Mouse (Mus musculus): Measurements from ENCODE around the gene Col8a1. TPM values are rescaled to one million over a fixed set of nuclear protein-coding genes. Genes with fewer than 3 reads are reported as not detected.
A peak's percentile ranks its signal among the peaks of the same experiment; 100 is the strongest.

Col8a1 gene
- total RNA-seq, 2 experiments from 2014 or later, result 0.53 to 1.3 TPM

- DNase-seq (ENCODE audit: low spot score in 2 of 2), result no peak
Observed at GRCm38 (mm10) chr16:57685790-57686399, 68.6 kb downstream of the Col8a1 start.

DNA sequence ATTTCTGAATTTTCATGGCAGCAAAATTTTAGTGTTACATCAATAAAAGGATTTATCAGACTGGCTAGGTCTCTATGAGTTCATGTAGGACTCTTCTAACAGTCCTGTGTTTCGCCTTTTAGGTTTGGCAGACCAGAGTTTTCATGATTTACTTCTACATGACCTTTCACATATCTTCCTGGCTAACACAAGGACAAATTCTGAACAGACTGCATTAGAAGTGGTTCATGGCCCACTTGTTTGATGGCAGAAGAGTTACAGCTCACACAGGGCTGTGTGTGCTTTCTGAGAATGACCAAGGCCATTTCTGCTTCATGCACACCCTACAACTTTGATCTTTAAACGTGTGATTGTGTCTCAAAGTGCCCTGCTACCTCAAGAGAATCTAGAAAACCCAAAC lies 82.3 kb downstream of the Col8a1 start:
- DNase-seq (ENCODE audit: low spot score in 2 of 2), result no peak

DNA sequence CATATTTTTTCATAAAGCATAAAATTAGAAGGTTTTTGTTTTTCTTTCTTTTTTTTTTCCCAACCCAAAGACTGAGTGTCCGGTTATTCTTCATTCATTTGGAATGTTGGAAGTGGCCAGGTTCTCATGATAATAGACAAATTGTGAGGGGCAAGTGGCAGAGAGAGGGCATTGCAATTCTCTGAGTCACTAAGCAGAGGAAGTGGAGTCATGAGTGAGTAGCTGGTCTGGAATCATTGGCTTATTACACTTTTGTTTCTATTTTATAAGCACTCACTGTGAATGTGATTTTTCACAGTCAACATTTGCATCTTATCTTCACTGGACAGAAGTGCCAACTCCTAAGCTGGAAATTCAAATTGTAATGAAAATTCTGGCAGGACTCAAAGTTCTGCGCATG lies 82.9 kb downstream of the Col8a1 start:
- DNase-seq (ENCODE audit: low spot score in 2 of 2), result no peak

DNA sequence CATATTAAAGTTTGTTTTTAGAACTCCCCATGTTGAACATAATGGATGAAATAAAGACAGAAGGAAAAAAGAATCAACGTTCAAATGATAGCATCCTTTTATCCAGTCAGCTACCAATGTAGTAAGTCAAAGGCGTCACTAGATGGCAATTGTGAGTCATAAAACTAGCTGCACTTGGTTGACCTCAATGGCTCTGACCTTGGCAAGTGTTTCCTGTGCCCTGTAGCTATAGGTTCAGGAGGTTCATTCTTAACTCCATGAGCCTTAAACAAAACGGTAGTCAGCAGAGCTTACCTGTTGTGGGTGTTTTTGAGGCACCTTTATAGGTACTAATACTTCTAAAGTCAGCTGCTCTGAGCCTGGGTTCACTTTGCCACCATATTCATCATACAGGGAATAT lies 85.2 kb downstream of the Col8a1 start:
- peak in 1 of 2 experiments; percentile 24 for DNase-seq (ENCODE audit: low spot score in 2 of 2)

- no peak for DNase-seq (ENCODE audit: low spot score in 2 of 2)
Observed at GRCm38 (mm10) chr16:57662661-57663060, 91.9 kb downstream of the Col8a1 start.

GRCm38 (mm10) chr16:57649888-57650287 lies 104.6 kb downstream of the Col8a1 start:
- no peak for DNase-seq (ENCODE audit: low spot score in 2 of 2)

- no peak for DNase-seq (ENCODE audit: low spot score in 2 of 2)
Observed at GRCm38 (mm10) chr16:57641346-57641885, 113.1 kb downstream of the Col8a1 start.

- DNase-seq (ENCODE audit: low spot score in 2 of 2), result no peak
Observed at GRCm38 (mm10) chr16:57634766-57635165, 119.8 kb downstream of the Col8a1 start.

GRCm38 (mm10) chr16:57634191-57634590 lies 120.3 kb downstream of the Col8a1 start:
- DNase-seq (ENCODE audit: low spot score in 2 of 2), result peak; percentile 55 to 86

DNA sequence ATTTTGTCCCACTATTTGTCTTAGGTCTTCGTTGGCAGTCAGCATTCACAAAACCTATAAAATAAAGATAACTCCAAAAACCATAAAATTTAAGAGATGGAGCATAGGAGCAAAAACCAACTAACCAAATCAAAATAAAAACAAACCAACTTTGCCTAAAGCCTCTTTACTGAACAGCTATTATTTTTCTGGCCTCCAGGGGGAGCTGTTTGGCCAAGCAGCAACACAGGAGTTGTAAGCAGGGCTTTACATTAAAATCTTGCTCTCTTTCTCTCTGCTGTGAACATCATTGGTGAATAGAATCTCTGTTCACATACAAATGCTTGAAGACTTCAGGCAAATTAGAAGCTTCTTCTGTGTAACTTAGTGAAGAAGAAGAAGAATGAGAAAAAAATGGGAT lies 142.8 kb downstream of the Col8a1 start:
- DNase-seq (ENCODE audit: low spot score in 2 of 2), result peak in 1 of 2 experiments; percentile 53

GRCm38 (mm10) chr16:57606444-57607227 lies 147.9 kb downstream of the Col8a1 start, which contains the start of gene Cmss1:
Gene Cmss1, minus strand, starts transcription at chr16:57606864.
- DNase-seq (ENCODE audit: low spot score in 2 of 2), result peak; percentile 73 to 84

GRCm38 (mm10) chr16:57601031-57601430 lies 153.5 kb downstream of the Col8a1 start:
- DNase-seq (ENCODE audit: low spot score in 2 of 2), result no peak

DNA sequence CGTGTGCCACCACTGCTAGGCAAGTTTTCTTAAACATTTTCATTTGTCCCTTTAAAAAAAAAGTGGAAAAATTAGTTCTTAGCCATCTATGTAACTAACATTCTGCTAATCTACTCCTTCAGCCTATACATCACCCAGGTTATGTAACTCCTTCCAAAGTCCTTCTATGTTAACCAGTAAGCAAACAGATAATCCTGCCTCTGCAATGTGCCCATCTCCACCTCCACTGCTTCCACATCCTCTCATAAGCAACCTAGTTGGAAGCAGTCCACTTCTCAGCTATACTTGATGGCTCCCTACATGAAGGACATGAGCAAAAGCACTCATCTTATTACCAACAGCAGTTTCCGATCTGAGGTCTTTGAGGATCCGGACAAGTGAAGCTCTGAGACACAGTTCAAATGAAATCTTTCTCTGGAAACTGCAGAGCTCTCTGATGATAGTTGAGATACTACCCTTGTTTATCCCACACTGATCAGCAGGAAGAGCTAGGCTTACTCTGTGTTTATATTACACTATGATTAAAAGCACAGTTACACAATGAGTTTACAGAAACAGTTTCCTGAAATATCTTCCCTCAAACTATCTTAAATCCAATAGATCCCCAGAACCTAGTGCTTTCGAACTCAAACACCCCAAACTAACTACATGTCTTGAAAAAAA lies 157.1 kb downstream of the Col8a1 start:
- DNase-seq (ENCODE audit: low spot score in 2 of 2), result no peak

GRCm38 (mm10) chr16:57593422-57594157 lies 160.9 kb downstream of the Col8a1 start:
- peak; percentile 4 to 67 for DNase-seq (ENCODE audit: low spot score in 2 of 2)

GRCm38 (mm10) chr16:57585201-57585600 lies 169.3 kb downstream of the Col8a1 start:
- no peak for DNase-seq (ENCODE audit: low spot score in 2 of 2)

GRCm38 (mm10) chr16:57582008-57582407 lies 172.5 kb downstream of the Col8a1 start:
- DNase-seq (ENCODE audit: low spot score in 2 of 2), result no peak

DNA sequence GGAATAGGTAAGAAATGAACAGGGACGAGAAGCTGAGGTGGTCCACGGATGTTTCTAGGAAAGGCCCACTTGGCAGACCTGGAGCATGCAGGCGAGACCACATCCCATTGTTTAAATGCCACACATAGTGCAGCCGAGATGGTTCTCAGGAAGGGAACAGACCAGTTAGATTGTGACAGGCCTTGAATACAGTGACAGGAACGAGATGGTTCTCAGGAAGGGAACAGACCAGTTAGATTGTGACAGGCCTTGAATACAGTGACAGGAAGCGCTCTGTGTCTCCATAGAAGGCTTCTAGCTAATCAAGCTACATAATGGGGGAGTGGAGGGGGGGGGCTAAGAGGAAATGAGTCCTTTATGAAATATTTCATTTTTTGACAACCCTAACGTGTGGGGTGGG lies 174.5 kb downstream of the Col8a1 start:
- no peak for DNase-seq (ENCODE audit: low spot score in 2 of 2)

- peak in 1 of 2 experiments; percentile 14 for DNase-seq (ENCODE audit: low spot score in 2 of 2)
Observed at GRCm38 (mm10) chr16:57577519-57577918, 177.0 kb downstream of the Col8a1 start.

GRCm38 (mm10) chr16:57575764-57576388 lies 178.7 kb downstream of the Col8a1 start:
- DNase-seq (ENCODE audit: low spot score in 2 of 2), result no peak

Data from layer of hippocampus, adult 18-20 months (tissue).